Mouse (Mus musculus) liver, embryonic 14.5 days (tissue): Measurements from ENCODE around the gene Josd1.

ENCODE experiments used
- CTCF ChIP-seq: IDR thresholded peaks from 2 replicates; pipeline ENCODE4 v1.5.1; 2016; ENCODE audit warnings: antibody characterized with exemption, low read depth, control low read depth
- EP300 ChIP-seq: IDR thresholded peaks from 2 replicates; pipeline ENCODE4 v1.6.1; 2016; ENCODE audit warnings: antibody characterized with exemption, low read depth

- TF ChIP-seq CTCF, result peak; percentile 21; the same call in 1 of the 2 replicates
- TF ChIP-seq EP300, result no peak
Measured at GRCm38 (mm10) chr15:79669195-79669594, 18.5 kb downstream of the Josd1 start.
